Mouse (Mus musculus): Measurements from ENCODE around the gene Skiv2l.
"Not testable (repeated sequence)": the region's sequence is repeated elsewhere in the genome, so short reads cannot be mapped to it uniquely, and the experiment has no call there.

Gene Skiv2l

GRCm38 (mm10) chr17:34811275-34811674, 38.7 kb downstream of the Skiv2l start:
- DNase-seq (ENCODE audit: low read depth), result no peak

- not testable (repeated sequence) for DNase-seq (ENCODE audit: low read depth)
Observed at GRCm38 (mm10) chr17:34810811-34811210, 39.2 kb downstream of the Skiv2l start.

DNA sequence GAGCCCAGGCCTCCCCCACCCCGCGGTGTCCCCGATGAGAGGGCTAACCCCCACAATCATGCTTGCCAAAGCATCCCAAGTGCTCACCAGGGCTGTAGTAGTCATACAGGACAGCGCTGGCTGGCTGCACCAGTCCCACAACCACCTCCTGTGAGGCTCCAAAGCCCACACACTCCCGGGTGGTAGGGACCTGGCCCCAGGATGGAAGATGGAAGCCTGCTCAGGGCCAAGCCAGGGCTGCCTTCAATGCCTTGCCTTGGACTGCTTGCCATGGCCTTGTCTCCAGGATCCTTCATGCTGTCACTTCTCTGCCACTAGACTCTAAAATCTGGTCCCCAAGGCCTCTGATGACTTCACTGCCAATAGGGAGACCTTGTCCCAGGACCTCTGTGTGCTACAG, 39.6 kb downstream of the Skiv2l start:
- DNase-seq (ENCODE audit: low read depth), result not testable (repeated sequence)

DNA sequence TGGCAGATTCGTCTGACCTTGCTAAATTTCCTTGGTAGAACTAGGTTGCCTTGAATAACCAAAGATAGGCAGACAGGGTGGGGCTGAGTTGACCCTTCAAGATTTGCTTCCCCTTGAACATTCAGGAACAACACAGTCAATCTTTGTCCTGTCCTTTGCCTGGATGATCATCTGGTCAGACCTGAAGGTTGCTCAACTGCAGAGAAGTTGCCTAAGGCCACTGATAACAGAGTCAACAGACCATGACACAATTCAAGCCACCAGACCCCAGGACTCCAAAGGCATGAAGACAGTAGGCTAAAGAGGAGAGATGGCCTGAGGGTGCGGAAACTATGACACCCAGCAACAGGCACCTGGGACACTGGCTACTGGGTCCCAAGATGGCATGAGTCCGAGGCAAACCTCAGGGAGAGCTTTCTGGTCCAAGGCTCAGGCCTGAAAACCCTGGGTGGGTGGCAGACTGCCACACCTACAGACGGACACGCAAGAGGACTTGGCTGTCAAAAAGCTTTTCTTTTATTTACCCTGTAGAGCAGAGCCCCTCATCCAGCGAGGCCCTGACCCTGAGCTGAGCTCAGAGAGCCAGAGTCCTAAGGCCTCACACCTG, 41.3 kb downstream of the Skiv2l start:
- DNase-seq (ENCODE audit: low read depth), result no peak

DNA sequence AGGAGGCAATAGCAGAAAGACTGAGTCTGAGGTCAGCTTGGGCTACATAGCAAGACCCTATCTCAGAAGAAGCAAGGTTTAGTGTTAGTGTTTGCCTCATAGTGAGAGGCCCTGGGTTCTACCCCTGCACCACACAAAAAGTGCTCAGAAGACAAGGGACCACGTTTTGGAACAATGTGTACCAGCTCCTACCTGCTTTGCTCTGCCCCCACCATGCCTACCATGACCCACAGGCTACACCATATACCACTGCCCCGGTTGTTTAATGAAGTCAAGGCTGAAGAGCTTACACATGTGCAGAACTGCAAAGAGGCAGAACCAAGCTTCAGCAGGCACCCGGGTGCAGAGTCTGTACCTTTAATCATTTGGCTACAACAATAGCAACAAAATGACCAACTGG, 42.8 kb downstream of the Skiv2l start:
- no peak for DNase-seq (ENCODE audit: low read depth)

DNA sequence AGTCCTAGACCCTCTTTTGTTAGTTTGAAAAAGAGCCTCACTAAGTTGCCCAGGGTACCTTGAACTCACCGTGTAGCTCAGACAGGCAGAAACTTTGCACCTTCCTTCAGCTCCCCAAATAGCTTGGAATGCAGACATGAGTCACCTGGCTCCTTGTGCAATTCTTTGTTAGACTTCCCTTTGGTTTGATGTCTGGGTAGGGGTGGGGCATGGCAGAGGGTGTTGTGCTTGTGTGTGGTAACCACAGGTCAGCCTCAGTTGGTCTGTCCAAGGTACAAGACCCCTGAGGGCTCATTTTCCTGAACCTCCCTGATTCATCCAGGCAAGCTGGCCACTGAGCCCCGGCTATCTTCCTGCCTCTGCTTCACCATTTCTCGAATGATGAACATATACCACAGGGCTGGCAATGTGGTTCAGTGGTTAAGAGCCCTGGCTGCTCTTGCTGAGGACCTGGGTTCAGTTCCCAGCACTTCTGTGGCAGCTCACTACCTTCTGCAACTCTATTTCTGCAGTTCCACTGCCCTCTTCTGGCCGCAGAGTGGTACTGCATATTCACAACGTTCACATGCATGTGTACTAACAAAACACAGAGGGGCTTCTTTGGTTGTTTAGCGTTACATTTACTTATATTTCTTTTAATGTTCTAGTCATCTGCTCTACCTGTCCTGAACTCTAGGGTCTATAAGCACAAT, 45.0 kb downstream of the Skiv2l start:
- DNase-seq (ENCODE audit: low read depth), result peak; percentile 31

- DNase-seq (ENCODE audit: low read depth), result not testable (repeated sequence)
Observed at GRCm38 (mm10) chr17:34804301-34804700, 45.7 kb downstream of the Skiv2l start, which contains the start of gene Cyp21a1. Gene Cyp21a1 (minus strand): TSS chr17:34804561.

GRCm38 (mm10) chr17:34803367-34803766, 46.6 kb downstream of the Skiv2l start:
- DNase-seq (ENCODE audit: low read depth), result not testable (repeated sequence)

DNA sequence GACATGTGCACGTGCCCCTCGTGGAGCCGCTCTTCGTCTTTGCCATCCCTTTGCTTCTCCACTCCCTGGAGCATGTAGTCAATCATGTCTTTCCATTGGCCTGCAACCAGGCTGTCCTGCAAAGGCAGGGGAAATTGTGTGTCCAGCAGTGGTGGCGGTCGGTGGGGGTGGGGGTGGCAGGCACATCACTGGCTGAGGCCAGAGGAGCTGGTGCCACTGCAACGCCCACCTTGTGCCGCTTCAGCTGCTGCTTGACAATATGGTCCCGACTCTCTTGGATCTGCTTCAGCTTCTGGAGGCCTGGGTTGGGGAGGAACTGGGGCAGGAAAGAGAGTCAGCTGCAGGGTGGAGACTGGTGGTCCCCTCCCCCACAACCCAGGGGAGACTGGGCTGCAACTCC, 47.3 kb downstream of the Skiv2l start:
- DNase-seq (ENCODE audit: low read depth), result not testable (repeated sequence)

GRCm38 (mm10) chr17:34800781-34801305, 49.2 kb downstream of the Skiv2l start:
- DNase-seq (ENCODE audit: low read depth), result not testable (repeated sequence)

- no peak for DNase-seq (ENCODE audit: low read depth)
Observed at GRCm38 (mm10) chr17:34799531-34799925, 50.5 kb downstream of the Skiv2l start.

DNA sequence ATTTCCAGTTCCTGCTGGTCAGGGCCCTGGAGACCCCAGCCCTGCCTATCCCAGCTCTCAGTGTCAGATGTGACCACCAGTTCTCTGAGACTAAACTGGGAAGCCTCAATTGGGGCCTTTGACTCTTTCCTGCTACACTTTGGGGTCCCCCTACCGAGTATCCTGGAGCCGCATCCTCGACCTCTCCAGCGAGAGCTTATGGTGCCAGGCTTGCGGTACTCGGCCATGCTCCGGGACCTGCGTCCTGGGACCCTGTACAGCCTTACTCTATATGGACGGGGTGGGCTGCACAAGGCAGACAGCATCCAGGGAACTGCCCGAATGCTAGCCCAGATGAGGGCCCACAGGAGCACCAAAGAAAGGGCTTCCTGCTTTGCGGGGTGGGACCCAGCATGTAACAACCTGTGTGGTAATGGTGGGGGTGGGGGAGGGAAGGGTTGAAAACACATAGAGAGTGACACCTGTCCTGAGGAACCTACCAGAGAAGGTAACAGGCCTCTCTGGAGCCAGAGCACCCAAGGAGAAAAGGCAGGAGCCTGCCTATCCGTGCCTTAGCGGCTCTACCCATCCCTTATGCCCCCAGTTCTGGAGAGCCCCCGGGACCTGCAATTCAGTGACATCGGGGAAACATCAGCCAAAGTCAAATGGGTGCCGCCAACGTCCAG, 51.0 kb downstream of the Skiv2l start:
- no peak for DNase-seq (ENCODE audit: low read depth)

- not testable (repeated sequence) for DNase-seq (ENCODE audit: low read depth)
Observed at GRCm38 (mm10) chr17:34798071-34798470, 51.9 kb downstream of the Skiv2l start.

DNA sequence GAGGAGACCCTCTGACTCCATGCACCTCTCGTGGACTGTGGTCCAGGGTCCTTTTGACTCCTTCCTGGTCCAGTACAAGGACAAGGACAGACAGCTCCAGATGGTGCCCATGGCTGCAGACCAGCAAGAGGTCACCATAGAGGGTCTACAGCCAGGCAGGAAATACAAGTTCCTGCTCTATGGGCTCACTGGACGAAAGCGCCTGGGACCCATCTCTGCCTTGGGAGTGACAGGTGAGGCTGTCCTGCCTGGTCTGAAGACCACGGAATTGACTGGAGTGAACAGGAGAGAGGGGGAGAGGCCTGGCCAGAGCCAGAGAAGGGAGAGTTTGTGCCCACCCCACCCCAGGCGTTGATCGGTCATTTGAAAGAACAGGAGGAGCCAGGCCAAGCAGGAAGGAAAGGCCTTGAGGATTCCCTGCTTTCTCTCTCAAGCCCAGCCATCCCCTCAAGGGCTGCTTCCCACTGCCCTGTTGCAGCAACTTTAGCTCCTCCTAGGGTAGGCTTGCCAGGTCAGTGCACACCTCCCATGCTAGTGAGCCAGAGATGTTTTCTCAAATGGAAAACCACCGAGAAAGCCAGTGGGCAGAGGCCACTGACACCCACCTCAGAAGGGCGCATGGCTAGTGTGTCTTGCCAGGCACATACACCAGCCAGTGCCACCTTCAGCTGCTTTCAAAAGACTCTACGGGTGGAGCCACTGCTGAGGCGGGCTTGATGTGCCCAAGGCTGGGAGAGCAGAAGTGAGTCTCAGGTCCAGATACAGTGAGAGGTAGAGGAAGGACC, 52.6 kb downstream of the Skiv2l start:
- DNase-seq (ENCODE audit: low read depth), result not testable (repeated sequence)

GRCm38 (mm10) chr17:34796311-34797140, 53.5 kb downstream of the Skiv2l start:
- no peak for DNase-seq (ENCODE audit: low read depth)

- DNase-seq (ENCODE audit: low read depth), result peak; percentile 59
Observed at GRCm38 (mm10) chr17:34795633-34796032, 54.4 kb downstream of the Skiv2l start.

- DNase-seq (ENCODE audit: low read depth), result no peak
Observed at GRCm38 (mm10) chr17:34795016-34795415, 55.0 kb downstream of the Skiv2l start.

All from NIH3T3 (cell line).